Mouse (Mus musculus): ENCODE data around the gene Olfr1101.

The Olfr1101 gene

GRCm38 (mm10) chr2:86991121-86991520 lies at the start of gene Olfr1101:
Gene Olfr1101 (minus strand): TSS chr2:86991221.
- no peak for DNase-seq (ENCODE audit: low spot score)

- DNase-seq (ENCODE audit: low spot score): no peak
Observed at GRCm38 (mm10) chr2:87036431-87036830, 45.4 kb upstream of the Olfr1101 start, which contains the start of gene Olfr1105. Gene Olfr1105 (minus strand): TSS chr2:87036531.

- no peak for DNase-seq (ENCODE audit: low spot score)
Observed at GRCm38 (mm10) chr2:87026980-87027379, 36.0 kb upstream of the Olfr1101 start, which contains the start of gene Olfr1104. Gene Olfr1104 (minus strand): TSS chr2:87027080.

GRCm38 (mm10) chr2:86998098-86998497 lies 7.1 kb upstream of the Olfr1101 start, which contains the start of gene Olfr1102:
Gene Olfr1102 (plus strand): TSS chr2:86998398.
- no peak for DNase-seq (ENCODE audit: low spot score)

GRCm38 (mm10) chr2:86979854-86980253 lies 11.2 kb downstream of the Olfr1101 start, which contains the start of gene Olfr1100:
Gene Olfr1100 (minus strand): TSS chr2:86979954.
- DNase-seq (ENCODE audit: low spot score): no peak

GRCm38 (mm10) chr2:86960593-86960992 lies 30.4 kb downstream of the Olfr1101 start, which contains the start of gene Olfr1099:
Gene Olfr1099 (minus strand): TSS chr2:86960693.
- no peak for DNase-seq (ENCODE audit: low spot score)

All from layer of hippocampus, adult 9-10 months (tissue).